Mouse (Mus musculus): ENCODE measurements around the gene Nell2.

DNA sequence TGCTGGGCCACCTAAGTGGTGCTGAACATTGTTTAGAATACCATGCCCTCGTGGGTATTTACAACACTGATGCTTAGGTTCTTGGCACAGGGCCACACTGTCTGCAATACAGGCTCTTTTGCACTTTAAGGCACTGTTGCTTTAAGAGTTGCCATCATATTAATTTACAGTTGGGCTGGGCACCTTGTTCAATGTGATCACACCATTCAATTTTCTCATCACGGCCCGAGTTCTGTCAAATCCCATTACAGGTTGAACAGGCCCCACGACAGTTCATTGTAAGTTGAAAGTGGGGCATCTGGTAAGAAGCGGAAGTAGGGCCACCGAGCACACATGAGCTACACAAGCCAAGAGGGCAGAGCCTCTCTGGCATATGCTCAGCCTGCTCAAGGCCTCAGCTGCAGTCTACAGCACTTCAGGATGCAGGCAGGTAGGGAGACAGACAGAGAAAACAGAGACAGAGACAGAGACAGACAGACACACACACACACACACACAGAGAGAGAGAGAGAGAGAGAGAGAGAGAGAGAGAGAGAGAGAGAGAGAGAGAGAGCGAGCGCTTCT is 421.0 kb downstream of the Nell2 start:
- no peak for TF ChIP-seq POLR2AphosphoS2 (IDR thresholded peaks at IDR 0.05; ENCODE audit: insufficient read length, low read depth)
- TF ChIP-seq E2F4 (IDR thresholded peaks at IDR 0.05; ENCODE audit: insufficient read depth), result no peak
- no peak for TF ChIP-seq USF1 (IDR thresholded peaks at IDR 0.05; ENCODE audit: low read depth)
- no peak for TF ChIP-seq POLR2A (IDR thresholded peaks at IDR 0.05; ENCODE audit: insufficient read length, low read depth)
- TF ChIP-seq MYOG (IDR thresholded peaks at IDR 0.05; ENCODE audit: control insufficient read depth in 1 of 3, insufficient read depth in 1 of 3, insufficient read length in 2 of 3, low read depth in 2 of 3), result no peak
- no peak for TF ChIP-seq MYOD1 (IDR thresholded peaks at IDR 0.05; ENCODE audit: control insufficient read depth in 1 of 3, insufficient read length in 2 of 3, low read depth in 2 of 3)
- no peak for TF ChIP-seq MAX (IDR thresholded peaks at IDR 0.05; ENCODE audit: low read depth)
- no peak for TF ChIP-seq TCF12 (IDR thresholded peaks at IDR 0.05; ENCODE audit: insufficient read depth, poor library complexity, severe bottlenecking)
- TF ChIP-seq CEBPB (IDR thresholded peaks at IDR 0.05; ENCODE audit: insufficient read depth, poor library complexity, severe bottlenecking), result no peak
- no peak for TF ChIP-seq TCF3 (IDR thresholded peaks at IDR 0.05; ENCODE audit: insufficient read length, low read depth)
- no peak for TF ChIP-seq REST (IDR thresholded peaks at IDR 0.05; ENCODE audit: insufficient read depth, insufficient read length)
